Mouse (Mus musculus) lung, adult 10 weeks (tissue): ENCODE results near the gene Tgtp1. TPM values are rescaled to one million over a fixed set of nuclear protein-coding genes. Genes with fewer than 3 reads are reported as not detected.

ENCODE experiments used
- polyA plus RNA-seq: library from polyadenylated mRNA; stranded (reverse); fragments of 350-450 nt; fragmentation: Illumina TruSeq; extraction: RNeasy Lipid Tissue Mini Kit (QIAGEN cat#74804); gene quantifications from one replicate; pipeline ENCODE4 v1.2.3, GENCODE M21; 2014; ENCODE audit warnings: low read depth, low replicate concordance; ENCODE audit not compliant: insufficient read depth

The Tgtp1 gene
- 6.5 TPM for polyA plus RNA-seq

DNA sequence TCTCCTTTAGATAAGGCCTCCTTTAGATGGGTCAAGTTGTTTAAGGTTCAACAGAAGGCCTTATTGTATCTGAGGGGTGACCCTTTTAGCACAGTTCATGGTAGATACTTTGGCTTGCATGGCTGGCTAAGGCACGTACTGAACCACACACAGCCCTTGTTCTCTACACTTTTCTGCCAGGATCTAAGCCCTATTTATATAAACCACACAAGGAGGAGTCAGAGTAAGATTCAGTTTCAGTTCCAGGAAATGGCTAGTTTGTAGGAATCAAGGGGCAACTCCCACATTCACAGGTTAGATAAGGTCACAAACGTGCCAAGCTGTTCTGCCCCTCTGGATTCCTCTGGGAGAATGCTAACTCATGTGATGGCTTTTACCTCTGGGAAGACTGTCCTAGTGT is at the start of gene Tgtp1:
Tgtp1 (minus strand) TSS at position 155 of the 400 bp plus-strand sequence.

DNA sequence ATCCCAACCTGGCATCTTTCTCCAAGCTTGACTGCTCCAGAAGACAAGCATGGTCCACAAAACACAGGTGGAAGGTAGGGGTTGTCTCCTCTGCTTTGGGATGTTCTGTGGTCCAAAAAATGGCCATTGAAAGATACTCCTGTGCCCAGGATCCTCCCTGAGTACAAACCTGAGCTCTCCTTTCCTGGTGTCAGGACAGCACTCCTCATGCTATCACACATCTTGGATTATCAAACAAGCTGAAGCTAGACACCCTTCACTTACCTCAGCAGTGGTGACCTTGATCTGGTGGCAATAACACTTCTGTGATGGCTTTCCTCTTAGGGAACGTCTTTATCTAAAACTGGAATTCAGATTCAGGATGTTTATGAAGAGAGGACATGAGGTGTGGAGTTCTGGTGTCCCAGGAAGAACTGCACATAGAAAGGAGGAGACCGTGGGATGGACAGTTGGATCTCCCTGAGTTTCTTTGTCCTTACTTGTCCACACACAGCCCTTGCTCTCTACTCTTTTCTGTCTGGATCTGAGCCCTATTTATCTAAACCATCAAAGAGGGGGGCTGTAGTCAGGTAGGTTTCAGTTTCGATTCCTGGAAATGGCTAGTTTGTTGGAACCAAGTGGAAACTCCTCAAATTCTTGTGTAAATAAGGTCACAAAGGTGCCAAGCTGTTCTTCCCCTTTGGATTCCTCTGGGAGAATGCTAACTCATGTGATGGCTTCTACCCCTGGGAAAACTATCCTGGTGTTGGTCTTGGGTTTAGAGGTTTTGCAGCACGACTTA is 2.0 kb downstream of the Tgtp1 start, which contains the start of gene Gm12185:
Gm12185 (minus strand) TSS at position 487 of the 781 bp plus-strand sequence.

GRCm38 (mm10) chr11:48979251-48979650 is 14.7 kb downstream of the Tgtp1 start, which contains the start of gene 9930111J21Rik1:
Gene 9930111J21Rik1, minus strand, starts transcription at chr11:48979398.

GRCm38 (mm10) chr11:48978240-48978939 is 15.6 kb downstream of the Tgtp1 start, which contains the start of gene Olfr56:
Gene Olfr56, plus strand, starts transcription at chr11:48978889.

GRCm38 (mm10) chr11:48946090-48946489 is 47.9 kb downstream of the Tgtp1 start, which contains the start of gene Psme2b:
Gene Psme2b, minus strand, starts transcription at chr11:48946190.

Other genes starting within 250 kb of the Tgtp1 start
- gene Rack1, start 193.8 kb downstream of the Tgtp1 start, polyA plus RNA-seq = 1,079 TPM
- 15.0 TPM for gene Trim41, start 176.8 kb downstream of the Tgtp1 start, polyA plus RNA-seq
- 2.8 TPM for gene Trim7, start 168.0 kb downstream of the Tgtp1 start, polyA plus RNA-seq
- gene Gm12184, start 167.5 kb downstream of the Tgtp1 start, polyA plus RNA-seq = 8.9 TPM
- gene Irgm1, start 122.5 kb downstream of the Tgtp1 start, polyA plus RNA-seq = 22.6 TPM
- gene Gm5431, start 92.0 kb downstream of the Tgtp1 start, polyA plus RNA-seq = 0.97 TPM
- 2.9 TPM for gene Psme2b, start 48.0 kb downstream of the Tgtp1 start, polyA plus RNA-seq
- gene Olfr56, start 15.3 kb downstream of the Tgtp1 start, polyA plus RNA-seq = 0.87 TPM
- 1.6 TPM for gene 9930111J21Rik1, start 14.8 kb downstream of the Tgtp1 start, polyA plus RNA-seq
- gene Gm12185, start 1.9 kb downstream of the Tgtp1 start, polyA plus RNA-seq = 0.61 TPM
- 3.5 TPM for gene 9930111J21Rik2, start 57.1 kb upstream of the Tgtp1 start, polyA plus RNA-seq
- 23.2 TPM for gene Tgtp2, start 70.0 kb upstream of the Tgtp1 start, polyA plus RNA-seq
- 39.1 TPM for gene Ifi47, start 82.4 kb upstream of the Tgtp1 start, polyA plus RNA-seq
- gene Olfr1396, start 120.7 kb upstream of the Tgtp1 start, polyA plus RNA-seq = not detected
- gene Olfr1395, start 148.1 kb upstream of the Tgtp1 start, polyA plus RNA-seq = not detected
- not detected for gene Olfr1394, start 160.2 kb upstream of the Tgtp1 start, polyA plus RNA-seq
- gene Btnl9, start 193.0 kb upstream of the Tgtp1 start, polyA plus RNA-seq = 0.89 TPM
- 10.9 TPM for gene Zfp62, start 209.1 kb upstream of the Tgtp1 start, polyA plus RNA-seq